Mouse (Mus musculus): ENCODE measurements around the gene Isca2.

DNA sequence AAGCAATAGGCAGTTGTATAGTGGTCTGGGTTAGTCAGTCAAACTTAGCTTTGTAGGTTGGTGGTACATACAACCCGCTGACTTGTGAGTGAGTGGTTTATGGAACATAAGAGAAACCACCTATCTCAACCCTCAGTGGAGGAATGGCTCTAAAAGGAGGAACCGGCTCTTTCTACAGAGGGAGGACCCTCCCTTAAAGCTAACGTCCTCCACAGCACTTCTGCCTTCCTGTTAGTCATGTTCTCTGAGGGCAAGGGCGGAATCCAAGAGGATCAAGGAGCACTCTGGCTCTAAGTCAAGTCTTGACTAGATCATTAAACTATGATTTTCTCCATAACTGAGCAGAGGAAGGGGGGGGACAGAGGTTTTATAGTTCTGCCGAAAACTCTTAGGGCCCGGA is 5.5 kb upstream of the Isca2 start:
- TF ChIP-seq CTCF (IDR thresholded peaks at IDR 0.05), result no peak
- no peak; the same call in 1 of the 2 replicates for TF ChIP-seq EP300 (IDR thresholded peaks at IDR 0.05)
